Mouse (Mus musculus): ENCODE data around the gene Znrf3.

Gene Znrf3

GRCm38 (mm10) chr11:5318976-5319375, 125.7 kb downstream of the Znrf3 start:
- no peak for DNase-seq (ENCODE audit: low spot score in 2 of 2)

- peak; percentile 50 to 56 for DNase-seq (ENCODE audit: low spot score in 2 of 2)
These were observed 126.4 kb downstream of the Znrf3 start for GRCm38 (mm10) chr11:5318035-5318775.

GRCm38 (mm10) chr11:5314796-5315195, 129.9 kb downstream of the Znrf3 start:
- no peak for DNase-seq (ENCODE audit: low spot score in 2 of 2)

GRCm38 (mm10) chr11:5314330-5314741, 130.3 kb downstream of the Znrf3 start:
- DNase-seq (ENCODE audit: low spot score in 2 of 2), result no peak

GRCm38 (mm10) chr11:5307024-5307905, 137.4 kb downstream of the Znrf3 start:
- no peak for DNase-seq (ENCODE audit: low spot score in 2 of 2)

- no peak for DNase-seq (ENCODE audit: low spot score in 2 of 2)
These were observed 138.6 kb downstream of the Znrf3 start for GRCm38 (mm10) chr11:5306017-5306416.

GRCm38 (mm10) chr11:5304526-5304925, 140.1 kb downstream of the Znrf3 start:
- no peak for DNase-seq (ENCODE audit: low spot score in 2 of 2)

- DNase-seq (ENCODE audit: low spot score in 2 of 2), result no peak
These were observed 146.7 kb downstream of the Znrf3 start for GRCm38 (mm10) chr11:5298007-5298372.

- DNase-seq (ENCODE audit: low spot score in 2 of 2), result no peak
These were observed 147.3 kb downstream of the Znrf3 start for GRCm38 (mm10) chr11:5297148-5298006.

- DNase-seq (ENCODE audit: low spot score in 2 of 2), result no peak
These were observed 148.0 kb downstream of the Znrf3 start for GRCm38 (mm10) chr11:5296576-5297115.

- DNase-seq (ENCODE audit: low spot score in 2 of 2), result no peak
These were observed 149.8 kb downstream of the Znrf3 start for GRCm38 (mm10) chr11:5294805-5295204.

GRCm38 (mm10) chr11:5290691-5291090, 154.0 kb downstream of the Znrf3 start:
- peak; percentile 19 to 29 for DNase-seq (ENCODE audit: low spot score in 2 of 2)

GRCm38 (mm10) chr11:5289826-5290580, 154.6 kb downstream of the Znrf3 start:
- no peak for DNase-seq (ENCODE audit: low spot score in 2 of 2)

GRCm38 (mm10) chr11:5283987-5284386, 160.7 kb downstream of the Znrf3 start:
- no peak for DNase-seq (ENCODE audit: low spot score in 2 of 2)

GRCm38 (mm10) chr11:5280932-5281331, 163.7 kb downstream of the Znrf3 start:
- no peak for DNase-seq (ENCODE audit: low spot score in 2 of 2)

GRCm38 (mm10) chr11:5278463-5278862, 166.2 kb downstream of the Znrf3 start:
- DNase-seq (ENCODE audit: low spot score in 2 of 2), result no peak

GRCm38 (mm10) chr11:5277307-5277971, 167.2 kb downstream of the Znrf3 start:
- DNase-seq (ENCODE audit: low spot score in 2 of 2), result no peak

GRCm38 (mm10) chr11:5275216-5275615, 169.4 kb downstream of the Znrf3 start:
- no peak for DNase-seq (ENCODE audit: low spot score in 2 of 2)

GRCm38 (mm10) chr11:5272536-5273234, 172.0 kb downstream of the Znrf3 start:
- no peak for DNase-seq (ENCODE audit: low spot score in 2 of 2)

- DNase-seq (ENCODE audit: low spot score in 2 of 2), result no peak
These were observed 172.6 kb downstream of the Znrf3 start for GRCm38 (mm10) chr11:5272066-5272360.

Data from right cerebral cortex, postnatal 36 days (tissue).